Mouse (Mus musculus): Measurements from ENCODE around the gene Uba7.
"Not testable (repeated sequence)": the region's sequence is repeated elsewhere in the genome, so short reads cannot be mapped to it uniquely, and the experiment has no call there.

Gene Uba7

DNA sequence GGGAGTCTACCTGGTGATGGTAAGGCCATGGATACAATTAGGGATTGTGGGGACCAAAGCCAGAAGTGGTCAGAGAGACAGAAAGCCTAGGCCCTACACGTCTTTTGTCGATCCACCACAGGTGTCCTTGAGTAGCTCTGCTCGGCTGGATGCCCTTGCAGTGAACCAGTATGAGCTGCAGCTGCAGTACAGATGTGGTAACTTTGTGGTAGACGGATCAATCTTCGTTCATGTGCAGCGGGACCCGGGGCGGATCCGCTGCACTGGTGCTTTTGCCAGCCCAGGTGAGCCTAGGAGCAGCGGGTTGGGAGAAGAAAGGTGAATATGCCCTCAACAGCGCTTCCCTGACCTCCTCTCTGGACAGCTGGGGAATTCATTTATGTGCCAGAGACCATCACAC, 17.7 kb downstream of the Uba7 start:
- no peak for DNase-seq (ENCODE audit: low spot score)

DNA sequence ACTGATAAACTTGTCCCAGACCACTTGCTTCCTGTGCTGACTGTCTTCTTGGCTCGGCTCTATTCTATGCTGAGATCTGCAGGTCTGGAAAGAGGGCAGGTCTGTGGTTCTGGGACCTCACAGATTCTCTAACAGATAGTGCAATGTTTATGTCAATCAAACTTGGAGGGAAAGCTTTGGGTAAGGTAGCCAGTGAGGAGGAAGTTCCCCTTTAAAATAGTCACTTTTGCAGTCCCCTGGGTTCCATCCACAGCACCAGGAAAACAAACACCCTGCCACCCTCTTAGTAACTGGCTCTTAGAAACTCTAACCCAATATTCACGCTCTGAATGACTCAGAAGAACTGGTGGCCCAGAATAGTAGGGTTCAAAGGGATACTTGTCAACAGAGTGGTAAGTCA, 19.2 kb downstream of the Uba7 start:
- DNase-seq (ENCODE audit: low spot score): no peak

DNA sequence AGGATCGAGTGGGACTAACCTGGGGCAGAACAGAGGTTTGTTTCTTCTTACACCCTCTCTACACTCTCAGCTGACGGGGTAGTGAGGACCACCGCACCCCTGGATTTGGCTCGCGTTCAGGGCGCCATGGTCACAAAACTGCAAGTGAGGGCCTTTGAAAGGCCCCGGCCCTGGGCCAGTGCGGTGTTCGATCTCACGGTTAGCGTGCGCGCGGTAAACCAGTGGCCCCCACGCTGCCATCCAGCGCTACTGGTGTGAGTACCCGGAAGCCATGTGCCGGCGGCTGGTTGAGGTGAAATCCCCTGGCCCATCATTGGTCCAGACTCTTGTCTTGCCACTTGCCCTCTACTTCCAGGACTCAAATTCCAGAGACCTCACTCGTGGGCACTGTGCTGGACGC, 20.2 kb downstream of the Uba7 start:
- no peak for DNase-seq (ENCODE audit: low spot score)

DNA sequence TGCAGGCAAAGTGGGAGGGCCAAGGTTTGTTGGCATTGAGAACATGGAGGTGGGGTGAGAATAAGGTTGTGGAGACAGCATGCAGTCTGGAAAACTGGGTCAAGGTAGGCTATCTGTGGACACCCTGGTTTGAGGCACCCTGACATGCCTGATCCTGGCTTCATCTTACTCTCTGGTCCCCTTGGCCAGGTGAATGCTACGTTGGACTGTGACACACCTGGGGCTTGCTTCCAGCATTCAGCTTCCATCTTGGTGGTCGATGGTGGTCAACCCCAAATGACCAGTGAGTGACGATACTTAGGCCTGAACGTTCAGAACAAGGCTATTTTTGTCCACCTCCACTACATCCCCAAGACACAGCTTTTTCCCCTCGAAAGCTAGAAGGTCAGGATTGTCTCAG, 20.7 kb downstream of the Uba7 start, which contains the start of gene Gm20662:
TSS of gene Gm20662 (plus strand) at position 301 of the 400 bp plus-strand sequence.
- DNase-seq (ENCODE audit: low spot score): no peak

DNA sequence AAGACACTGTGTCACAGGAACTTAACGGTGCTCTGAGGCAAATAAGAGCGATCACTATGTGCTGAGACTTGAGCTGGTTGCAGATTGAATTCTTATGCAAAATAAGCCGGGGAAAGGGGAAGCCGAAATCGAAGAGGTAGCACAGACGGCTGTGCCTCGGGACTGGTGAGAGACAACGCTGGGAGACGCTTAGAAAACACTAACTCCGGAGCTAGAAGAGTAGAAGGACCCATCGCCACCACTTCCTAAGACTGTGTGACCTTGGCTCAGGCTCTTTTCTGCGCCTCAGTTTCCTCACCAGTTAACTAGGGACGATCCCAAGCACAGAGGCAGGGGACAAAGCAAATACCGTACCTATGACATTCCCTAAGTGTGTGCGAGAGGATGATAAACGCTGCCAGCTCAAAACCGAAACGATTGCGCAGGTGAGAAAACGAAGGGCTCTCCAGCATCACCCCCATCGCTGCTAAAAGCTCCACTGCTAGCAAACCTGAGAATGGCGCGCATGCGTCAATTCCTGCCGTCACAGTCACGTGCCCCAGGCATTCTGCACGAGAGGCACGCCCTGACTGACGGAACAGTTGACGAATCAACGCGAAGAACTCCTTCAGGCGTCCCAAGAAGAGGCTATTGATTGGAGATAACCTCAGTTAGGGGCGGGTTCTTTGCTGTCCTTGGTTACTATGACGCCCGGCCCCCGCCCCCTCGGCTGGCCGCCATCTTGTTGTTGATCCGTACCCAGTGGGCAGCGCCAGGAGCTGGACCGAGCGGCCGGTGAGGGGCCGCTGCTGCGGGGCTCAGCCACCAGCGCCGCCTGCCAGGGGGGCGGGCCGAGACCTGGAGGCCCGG, 26.8 kb downstream of the Uba7 start, which contains the start of gene Ip6k1:
TSS of gene Ip6k1 (plus strand) at position 580 of the 849 bp plus-strand sequence.
- DNase-seq (ENCODE audit: low spot score): peak; percentile 100

DNA sequence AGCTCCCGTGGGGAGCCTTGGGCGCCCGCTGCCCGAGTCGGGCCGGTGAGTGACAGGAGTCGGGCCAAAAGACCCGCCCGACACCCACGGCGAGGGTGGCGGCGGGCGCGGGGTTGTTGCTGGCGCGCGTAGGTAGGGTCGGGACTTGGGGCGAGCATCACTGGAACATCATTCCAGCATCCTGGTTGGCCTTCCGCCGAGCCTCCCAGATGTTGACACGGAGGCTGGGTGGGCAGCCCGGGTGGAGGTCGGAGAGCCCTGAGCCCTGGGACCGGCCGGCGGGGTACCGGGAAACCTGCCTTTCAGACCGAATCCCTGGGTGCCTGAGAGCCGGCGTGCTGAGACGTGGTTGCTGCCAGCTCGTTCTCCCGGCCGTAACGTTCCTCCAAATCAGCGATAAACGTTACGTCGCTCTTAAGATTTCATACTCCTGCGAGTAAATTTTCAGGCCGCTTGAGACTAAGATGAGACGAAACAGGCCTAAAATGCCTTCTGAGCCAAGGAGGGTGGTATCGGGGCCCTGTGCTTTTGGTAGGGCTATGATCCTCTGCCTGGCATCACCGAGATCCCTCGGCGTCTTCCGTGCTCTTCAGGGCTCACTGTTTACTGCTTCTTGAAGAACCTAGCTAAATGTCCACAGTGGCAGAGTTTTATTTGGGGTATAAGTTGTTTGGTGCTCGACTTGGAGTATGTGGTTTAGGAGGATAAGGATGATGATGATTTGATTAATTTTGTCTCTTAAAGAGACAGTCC, 27.6 kb downstream of the Uba7 start:
- no peak for DNase-seq (ENCODE audit: low spot score)

DNA sequence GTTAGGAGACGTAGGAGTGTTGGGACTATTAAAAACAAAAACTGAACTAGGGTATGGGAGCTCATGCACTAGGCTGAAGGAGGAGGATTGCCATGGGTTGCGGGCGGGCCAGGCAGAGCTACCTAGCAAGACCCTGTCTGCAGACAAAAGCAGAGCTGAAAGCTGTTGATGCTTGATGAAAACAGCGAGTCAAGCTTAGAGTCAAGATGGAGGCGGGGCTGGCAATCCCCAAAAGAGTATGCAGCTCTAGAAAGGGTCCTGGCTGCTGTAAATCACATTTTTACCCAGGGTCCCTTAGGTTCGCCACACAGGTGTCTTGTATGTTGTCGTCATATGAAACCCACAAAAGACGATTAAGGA, 28.2 kb downstream of the Uba7 start:
- no peak for DNase-seq (ENCODE audit: low spot score)

DNA sequence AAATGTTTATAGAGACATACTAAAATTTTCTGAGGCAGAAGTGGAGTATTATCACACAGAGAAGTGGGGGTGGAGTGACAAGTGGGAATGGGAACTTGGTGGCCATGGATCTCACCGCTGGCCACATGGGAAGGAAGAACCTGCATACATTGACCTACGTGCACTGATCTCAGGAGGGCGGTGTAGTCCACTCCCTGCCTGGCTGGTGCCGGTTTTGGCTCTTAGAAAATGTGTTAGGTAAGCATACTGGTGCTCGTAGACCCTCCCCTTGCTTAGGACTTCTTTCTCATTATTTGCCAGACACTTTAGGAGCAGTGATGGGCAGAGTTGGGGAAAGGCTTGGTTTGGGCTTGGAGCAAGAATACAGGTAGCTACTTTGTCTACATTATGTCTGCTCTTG, 32.7 kb downstream of the Uba7 start:
- DNase-seq (ENCODE audit: low spot score): no peak

DNA sequence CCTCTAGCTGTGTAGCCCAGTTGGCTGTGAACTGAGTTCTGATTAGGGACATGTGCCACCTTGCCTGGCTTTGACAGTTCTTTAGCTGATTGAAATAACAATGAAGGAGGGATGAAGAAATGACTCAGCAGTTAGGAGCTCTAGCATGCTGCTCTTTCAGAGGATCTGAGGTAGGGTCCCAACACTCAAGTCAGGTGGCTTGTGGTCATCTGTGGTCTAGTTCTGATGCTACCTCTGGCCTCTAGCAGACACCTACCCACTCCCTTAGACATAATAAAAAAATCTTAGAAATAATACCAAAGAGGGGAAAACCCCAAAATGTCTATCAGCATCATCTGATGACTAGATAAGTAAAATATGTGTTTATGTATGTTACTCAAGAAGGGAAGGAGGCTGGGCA, 35.1 kb downstream of the Uba7 start:
- DNase-seq (ENCODE audit: low spot score): no peak

DNA sequence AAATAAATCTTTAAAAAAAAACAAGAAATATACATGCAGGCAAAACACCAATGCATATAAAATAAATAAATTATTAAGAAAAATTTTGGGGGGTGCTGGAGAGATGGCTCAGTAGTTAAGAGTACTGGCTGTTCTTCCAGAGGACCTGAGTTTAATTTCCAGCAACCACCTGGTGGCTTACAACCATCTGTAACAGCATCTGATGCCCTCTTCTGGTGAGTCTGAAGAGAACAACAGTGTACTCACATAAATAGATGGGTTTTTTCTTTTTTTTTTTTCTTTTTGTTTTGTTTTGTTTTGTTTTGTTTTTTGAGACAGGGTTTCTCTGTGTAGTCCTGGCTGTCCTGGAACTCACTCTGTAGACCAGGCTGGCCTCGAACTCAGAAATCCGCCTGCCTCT, 38.3 kb downstream of the Uba7 start:
- not testable (repeated sequence) for DNase-seq (ENCODE audit: low spot score)

DNA sequence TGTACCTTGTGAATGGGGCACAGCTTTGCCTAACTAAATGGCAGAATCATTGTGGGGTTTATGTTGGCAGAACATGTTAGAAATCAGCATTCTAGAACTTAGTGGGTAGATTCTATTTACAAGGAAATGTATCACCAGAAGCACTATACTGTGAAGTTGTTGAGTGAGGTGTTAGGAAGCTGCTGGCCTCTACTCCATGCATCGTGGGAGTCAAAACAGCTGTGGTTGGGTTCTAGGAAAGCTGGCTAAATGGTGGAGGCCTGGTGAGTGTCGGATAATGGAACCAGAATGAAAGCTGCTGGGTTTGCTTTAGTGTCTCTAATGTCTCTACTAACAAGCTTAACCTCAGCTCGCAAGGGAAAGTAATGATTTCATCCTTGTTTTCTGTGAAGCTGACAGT, 41.8 kb downstream of the Uba7 start:
- DNase-seq (ENCODE audit: low spot score): no peak

DNA sequence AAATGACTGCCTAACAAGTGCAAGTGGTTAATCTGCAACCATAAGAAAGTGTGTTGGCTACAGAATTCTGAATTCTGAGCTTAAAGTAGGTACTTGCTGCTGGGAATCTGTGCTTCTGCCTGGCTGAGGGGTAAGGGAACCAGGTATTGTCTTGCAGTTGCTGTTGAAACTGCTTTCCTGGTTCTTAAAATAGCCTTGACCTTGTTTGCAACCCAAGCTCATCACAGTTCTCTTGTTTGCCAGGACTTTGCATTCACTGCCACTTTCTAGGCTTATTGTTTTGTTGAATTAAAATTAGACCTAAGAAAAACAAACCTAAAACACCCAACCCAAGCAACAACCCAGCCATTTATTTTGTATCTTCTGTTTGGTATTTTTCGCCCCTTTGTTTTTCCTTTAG, 45.4 kb downstream of the Uba7 start:
- DNase-seq (ENCODE audit: low spot score): no peak

DNA sequence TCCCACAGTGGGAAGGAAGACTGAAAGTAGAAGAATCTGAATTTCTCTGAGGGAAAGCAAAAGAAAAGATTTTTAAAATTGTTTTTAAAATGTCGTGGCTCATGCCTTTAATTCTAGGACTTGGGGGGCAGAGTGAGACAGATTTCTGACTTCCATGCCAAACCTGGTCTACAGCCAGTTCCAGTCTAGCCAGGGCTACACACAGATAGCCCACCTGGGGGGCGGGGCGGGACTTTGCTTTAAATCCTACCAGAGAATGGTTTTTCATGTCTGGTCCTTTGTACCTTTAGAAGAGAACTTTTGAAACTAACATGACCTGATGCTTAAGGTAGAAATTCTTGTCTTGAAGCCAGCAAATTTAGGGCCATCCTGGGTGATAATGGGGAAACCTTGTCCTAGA, 47.9 kb downstream of the Uba7 start:
- no peak for DNase-seq (ENCODE audit: low spot score)

DNA sequence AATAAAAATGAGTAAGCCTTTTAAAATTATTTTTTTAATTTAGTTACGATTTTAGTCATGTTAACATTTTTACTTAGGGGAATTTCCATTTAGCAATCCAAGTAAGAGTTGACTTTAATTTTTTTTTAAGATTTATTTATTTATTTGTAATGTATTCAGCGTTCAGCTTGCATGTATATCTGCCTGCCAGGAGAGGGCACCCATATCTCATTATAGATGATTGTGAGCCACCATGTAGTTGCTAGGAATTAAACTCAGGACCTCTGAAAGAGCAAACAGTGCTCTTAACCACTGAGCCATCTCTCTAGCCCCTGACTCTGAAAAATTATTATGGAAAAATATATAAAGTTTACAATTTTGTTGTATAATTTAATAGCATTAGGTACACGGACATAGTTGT, 51.3 kb downstream of the Uba7 start:
- no peak for DNase-seq (ENCODE audit: low spot score)

DNA sequence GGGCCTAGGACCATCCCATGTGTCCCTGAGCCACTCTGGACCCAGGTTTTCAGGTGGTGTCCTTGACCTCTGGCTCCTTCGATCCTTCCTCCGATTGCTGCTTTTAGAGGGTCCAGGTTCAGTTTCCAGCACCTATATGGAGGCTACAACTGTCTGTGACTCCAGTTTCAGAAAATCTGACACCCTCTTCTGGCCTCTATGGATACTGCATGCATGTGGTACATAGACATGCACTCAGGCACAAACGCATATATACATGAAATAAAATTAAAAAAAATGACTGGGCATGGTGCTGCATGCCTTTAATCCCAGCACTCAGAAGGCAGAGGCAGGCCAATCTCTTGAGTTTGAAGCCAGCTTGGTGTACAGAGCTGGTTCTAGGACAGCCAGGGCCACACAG, 52.6 kb downstream of the Uba7 start:
- no peak for DNase-seq (ENCODE audit: low spot score)

DNA sequence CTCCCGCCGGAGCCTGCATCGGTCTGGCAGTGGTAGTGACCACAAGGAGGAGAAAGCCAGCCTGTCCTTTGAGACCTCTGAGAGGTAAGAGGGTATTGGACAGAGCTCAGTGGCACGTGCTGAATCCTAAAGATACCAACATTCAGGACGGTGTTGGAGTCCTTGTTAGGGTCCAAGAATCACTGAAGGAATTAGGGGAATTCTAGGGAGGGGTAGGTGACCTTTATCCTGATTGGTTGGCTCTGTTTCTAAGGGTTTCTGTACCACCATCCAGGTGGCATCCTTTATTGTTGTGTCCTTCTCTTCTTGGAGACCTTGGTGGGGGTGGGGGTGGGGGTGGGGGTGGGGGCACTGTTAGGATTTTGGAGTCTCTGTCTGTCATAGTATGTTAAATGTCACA, 56.8 kb downstream of the Uba7 start:
- DNase-seq (ENCODE audit: low spot score): no peak

Measured in urinary bladder, postnatal 14 days (tissue).